Mouse (Mus musculus): ENCODE measurements around the gene Rnaseh1.
A peak's percentile ranks its signal among the peaks of the same experiment; 100 is the strongest.

Rnaseh1 gene

DNA sequence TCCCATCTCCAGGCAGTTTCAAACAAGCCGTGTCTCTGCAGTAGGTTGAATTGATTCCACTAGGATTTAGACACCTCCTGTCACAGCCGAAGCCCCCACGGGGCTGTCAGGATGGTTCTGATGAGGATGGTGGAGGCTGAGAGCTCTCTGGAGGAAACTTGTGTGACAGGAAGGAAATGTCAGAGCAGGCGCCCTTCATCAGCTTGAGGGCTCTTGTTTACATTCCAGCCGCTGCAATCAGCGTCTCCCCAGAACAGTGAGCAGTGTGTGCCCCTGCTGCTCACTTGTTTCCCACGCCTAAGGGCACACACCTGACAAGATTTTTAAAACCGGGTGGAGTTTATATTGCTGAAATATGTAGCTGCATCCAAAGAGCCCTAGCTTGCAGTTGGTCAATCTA lies 17.9 kb downstream of the Rnaseh1 start:
- DNase-seq (ENCODE audit: low read depth, low spot score): no peak

DNA sequence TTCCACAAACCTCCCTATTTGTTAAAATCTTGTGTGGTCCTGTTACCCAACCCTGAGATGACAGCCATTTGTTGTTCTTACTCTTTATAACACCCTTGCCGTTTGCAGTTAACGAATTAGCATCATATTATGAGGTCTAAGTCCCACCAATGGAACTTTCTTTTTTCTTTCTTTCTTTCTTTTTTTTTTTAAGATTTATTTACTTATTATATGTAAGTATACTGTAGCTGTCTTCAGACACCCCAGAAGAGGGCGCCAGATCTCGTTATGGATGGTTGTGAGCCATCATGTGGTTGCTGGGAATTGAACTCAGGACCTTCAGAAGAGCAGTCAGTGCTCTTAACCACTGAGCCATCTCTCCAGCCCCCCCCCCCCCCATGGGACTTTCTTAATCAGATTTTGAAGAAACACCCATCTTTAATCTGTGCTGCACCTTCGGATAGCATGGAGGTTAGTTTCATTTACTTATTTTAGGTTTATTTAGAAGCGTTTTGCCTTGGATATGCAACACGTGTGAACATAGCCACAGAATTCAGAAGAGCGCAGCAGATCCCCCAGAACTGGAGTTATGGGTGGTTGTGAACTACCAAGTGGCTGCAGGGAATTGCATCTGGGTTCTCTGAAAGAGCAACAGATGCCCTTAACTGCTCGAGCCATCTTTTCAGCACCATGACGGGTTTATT lies 24.8 kb downstream of the Rnaseh1 start:
- no peak for DNase-seq (ENCODE audit: low read depth, low spot score)

DNA sequence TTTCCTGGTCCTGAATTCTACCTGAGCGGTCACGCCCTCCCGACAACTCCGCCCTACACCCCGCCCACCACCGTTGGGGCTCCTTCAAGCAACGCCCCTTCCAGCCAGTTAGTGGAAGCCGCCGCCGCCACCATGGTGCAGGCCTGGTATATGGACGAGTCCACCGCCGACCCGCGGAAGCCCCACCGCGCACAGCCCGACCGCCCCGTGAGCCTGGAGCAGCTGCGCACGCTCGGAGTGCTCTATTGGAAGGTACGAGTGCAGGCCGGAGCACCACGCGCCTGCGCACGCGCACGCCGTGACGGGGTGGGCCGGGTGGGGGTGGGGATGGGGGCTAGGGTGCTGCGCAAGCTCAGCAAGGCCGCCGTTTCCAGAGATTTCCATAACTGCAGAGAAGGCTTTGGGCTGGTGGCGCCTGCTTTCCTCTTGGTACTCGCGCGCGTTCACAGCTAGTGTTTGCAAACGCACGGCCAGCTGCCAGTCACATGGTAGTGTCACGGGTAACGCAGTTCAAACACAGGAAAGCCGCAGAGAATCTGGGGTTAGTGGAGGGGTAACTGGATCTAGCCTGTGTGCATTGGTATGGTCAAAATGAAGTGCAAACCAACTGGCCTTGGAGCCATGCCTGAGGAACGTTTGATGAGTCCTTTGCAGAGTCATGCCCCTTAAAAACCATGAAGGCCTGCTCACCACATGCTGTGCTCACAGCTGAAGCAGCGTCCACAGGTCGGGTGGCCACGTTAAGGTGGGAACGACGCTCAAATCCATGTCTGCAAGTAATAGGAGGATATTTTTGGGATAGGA lies 25.9 kb downstream of the Rnaseh1 start, which contains the start of gene Adi1:
Adi1 (plus strand) TSS at position 111 of the 804 bp plus-strand sequence.
- peak; percentile 91 for DNase-seq (ENCODE audit: low read depth, low spot score)

DNA sequence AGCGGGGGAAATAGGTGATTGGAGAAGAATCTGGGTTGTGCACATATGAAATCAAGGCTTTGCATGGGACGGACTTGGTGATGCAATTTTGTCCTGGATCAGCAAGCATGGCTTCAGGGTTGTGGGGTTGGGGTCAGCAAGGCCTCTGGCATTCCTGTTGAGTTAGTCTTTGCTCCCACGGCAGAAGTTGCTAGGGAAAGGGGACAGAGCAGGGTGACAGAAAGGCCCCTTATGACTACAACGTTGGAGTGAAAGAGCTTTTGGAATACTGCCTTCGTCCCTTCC lies 26.5 kb downstream of the Rnaseh1 start:
- DNase-seq (ENCODE audit: low read depth, low spot score): no peak

DNA sequence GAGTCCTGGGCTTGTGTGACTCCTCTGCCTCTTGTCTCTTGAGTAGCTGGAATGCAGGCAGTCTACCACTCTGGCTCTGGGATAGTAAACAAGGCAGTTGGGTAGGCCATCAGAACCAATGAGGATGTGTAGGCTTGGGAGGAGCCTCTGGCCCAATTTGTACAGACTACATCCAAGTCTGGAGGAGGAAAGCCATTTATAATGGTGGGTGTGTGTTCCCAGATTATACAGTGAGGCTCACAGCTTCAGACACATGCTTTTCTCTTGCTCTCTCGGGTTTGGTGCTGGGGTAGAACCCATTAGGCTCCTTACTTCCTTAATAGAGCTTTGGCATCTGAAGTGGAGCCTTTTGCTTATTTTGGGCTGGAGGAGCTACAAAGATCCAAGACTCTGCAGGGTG lies 35.3 kb downstream of the Rnaseh1 start:
- DNase-seq (ENCODE audit: low read depth, low spot score): no peak

DNA sequence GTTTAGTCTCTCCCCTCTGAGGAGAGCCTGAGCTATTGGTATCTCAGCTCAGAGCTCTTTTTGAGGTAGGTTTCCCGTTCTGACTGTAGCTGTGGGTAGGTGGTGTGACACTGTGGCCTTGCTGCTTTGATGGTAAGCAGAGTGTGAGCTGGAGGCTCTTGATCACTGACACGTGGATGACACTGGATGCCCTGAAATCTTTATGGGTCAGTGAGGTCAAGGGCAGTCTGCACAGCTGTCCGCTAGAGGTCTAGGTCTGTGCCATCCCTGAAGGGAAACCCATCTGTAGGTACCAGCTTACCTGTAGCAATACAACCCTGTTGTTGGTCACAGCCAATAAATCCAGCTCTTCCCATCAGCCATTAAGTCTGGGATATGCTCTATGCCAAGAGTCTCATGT lies 36.4 kb downstream of the Rnaseh1 start:
- DNase-seq (ENCODE audit: low read depth, low spot score): no peak

DNA sequence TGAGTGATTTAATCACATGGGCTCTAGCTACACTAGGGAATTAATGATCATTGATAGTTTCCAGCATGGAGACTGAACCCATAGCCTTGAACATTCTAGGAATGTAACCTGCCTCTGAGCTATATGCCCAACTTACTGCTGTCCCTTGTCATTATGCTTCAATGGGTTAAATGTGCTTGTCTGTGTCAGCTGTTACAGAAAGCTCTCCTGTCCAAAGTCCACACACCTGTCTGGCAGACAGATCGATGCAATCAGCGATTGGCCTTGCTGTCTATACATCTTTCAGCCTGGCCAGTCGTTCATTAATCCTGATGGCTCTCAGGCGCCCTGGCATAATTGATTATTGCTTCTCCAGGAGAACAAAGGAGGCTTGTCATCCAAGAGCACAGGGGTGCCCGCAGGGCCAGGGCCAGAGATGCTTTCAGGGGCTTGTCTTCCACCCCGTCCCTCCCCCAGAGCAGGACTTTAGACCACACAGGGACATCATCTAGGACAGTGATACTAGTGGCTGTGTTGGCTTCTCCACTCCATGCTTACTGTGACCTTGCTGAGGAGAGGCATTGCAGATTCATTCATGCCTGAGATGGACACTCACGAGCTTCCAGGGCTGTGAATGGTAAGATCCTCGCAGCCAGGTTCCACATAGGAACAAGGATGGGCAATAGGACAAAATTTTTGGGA lies 36.9 kb downstream of the Rnaseh1 start:
- DNase-seq (ENCODE audit: low read depth, low spot score): no peak

DNA sequence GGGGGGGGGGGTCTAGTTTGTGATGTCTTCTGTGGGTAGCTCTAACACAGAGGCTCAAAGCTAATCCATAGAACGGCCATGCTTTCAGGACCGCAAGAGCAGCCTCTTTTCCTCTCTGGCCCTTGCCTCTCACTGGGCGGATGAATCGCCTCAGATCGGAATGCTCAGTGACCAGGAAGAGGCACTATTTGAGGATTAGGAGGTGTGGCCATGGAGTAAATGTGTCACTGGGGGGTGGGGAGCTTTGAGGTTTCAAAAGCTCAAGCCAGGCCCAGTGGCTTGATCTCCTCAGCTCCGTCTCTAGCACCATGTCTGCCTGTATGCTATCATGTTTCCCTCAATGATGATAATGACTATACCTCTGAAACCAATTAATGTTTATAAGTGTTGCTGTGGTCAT lies 39.6 kb downstream of the Rnaseh1 start:
- DNase-seq (ENCODE audit: low read depth, low spot score): peak; percentile 52

DNA sequence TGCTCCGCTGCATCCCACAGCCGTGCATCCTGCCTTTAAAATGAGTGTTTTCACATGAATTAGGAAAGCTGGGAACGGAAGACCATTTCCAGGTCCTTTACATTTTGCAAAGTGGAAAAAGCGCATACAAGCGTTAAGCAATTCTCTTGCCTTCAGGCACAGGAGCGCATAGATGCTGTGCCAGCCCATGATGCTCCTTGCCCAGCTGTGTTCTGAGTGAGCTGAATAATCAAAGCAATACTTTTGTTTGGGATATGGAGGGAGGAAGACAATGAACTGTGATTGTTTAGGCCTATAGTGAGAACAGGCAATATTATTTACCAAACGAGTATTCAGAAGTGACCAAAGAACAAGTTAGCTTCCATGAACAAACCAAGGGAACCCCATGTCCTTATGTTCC lies 41.3 kb downstream of the Rnaseh1 start:
- no peak for DNase-seq (ENCODE audit: low read depth, low spot score)

DNA sequence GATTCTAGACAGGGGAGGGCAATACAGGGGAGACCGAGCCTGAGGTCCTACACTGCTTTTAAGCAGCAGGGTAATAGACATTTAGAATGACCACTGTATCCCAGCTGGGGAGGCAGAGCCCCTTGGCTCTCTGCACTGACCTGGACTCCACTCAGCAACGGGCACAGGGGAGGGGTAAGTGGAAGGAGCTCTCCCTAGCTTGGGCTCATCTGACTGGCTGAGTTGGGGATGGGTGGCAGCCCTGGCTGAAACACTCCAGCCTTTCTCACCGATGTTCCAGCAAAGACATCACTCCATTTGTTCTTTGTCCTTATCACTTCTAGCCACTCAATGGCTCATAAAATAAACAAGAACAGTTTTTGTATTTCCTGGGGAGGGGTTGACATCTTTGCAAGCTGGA lies 44.3 kb downstream of the Rnaseh1 start:
- no peak for DNase-seq (ENCODE audit: low read depth, low spot score)

DNA sequence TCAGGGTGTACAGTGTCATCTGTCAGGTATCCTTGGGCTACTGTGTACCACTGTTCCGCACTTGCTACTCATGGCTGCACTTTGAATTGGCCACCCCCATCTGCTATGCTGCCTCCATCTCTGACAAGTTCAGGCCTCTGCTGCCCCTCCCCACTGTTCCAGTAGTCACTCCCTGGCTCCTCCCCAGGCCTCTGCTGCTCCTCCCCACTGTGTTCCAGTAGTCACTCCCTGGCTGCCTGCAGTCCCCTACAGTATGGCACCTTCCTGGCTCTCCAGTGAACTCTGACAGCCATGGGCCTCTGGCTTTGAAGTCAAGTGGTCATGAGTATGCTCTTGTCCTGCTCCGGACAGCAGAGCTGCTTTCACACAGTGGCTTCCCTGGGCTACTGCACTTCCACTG lies 44.8 kb downstream of the Rnaseh1 start:
- DNase-seq (ENCODE audit: low read depth, low spot score): peak; percentile 95

DNA sequence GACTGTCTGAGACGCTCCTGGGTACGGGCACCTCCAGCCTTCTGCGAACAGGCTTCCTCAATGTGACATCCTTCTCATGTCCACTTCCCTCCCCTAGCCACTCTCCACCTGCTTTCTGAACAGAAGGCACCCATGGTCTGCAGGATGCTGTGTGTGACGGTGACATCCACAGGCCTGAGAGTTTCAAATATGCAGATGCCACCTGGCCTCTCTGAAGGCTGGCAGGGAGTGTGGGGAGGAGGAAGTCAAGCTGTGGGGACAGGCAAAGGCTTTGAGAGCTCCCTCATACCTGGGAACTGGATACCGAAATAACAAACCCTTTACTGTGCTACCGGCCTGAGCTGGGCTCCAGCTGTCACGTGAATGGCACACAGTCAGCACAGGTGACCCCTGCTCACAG lies 45.4 kb downstream of the Rnaseh1 start:
- no peak for DNase-seq (ENCODE audit: low read depth, low spot score)

DNA sequence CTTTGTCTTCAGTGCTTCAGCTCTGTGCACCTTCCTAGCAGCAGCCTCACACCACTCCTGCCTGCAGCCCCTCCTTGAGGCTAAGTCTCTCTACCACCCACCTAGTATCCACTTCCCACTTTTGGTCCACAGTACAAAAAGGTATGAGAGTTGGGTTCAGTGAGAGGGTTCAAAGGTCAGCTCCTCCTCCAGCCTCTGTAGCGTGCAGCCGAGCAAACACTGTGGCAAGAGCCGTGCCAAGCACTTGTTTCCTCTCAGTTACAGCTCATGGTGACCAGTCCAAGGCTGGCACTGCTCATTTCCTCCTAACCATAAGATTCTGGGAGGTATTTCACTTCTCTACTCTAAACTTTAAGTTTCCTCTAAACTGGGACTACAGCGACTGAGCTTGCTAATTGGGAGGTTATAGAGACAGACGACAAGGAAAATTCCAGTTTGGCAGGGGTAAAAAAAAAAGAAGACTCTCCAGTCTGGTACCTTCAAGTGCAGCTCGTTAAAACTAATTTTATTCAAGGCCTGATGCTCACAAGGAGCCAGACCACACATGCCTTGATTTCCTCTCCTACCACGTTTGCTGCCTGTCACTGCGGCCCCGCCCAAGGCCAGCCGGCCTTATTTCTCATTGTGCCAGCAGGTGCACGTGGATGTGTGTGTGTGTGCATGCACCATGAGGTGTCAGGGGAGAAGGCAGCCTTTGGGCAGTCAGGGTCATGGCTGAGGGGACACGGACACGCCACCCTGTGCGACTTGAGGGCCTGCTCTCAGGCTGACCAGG lies 48.6 kb downstream of the Rnaseh1 start:
- no peak for DNase-seq (ENCODE audit: low read depth, low spot score)

DNA sequence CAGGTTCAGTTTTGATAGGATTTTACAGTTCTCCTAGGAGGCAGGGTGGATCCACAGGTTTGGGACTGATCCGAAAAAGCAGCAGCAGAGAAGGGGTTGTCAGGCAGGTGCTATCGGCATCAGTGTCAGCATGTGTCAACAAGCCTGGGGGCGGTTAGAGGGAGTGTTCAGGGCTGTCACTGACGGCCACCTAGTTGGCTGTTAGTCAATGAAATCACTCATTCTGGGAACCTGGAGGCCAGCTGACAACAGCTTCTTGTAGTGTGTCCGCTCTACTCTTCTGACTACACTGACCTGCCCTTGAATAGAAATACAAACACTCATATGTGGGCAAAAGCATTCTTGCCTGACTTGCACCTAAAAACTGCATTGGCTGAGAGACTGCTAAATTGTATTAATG lies 49.7 kb downstream of the Rnaseh1 start:
- DNase-seq (ENCODE audit: low read depth, low spot score): no peak

DNA sequence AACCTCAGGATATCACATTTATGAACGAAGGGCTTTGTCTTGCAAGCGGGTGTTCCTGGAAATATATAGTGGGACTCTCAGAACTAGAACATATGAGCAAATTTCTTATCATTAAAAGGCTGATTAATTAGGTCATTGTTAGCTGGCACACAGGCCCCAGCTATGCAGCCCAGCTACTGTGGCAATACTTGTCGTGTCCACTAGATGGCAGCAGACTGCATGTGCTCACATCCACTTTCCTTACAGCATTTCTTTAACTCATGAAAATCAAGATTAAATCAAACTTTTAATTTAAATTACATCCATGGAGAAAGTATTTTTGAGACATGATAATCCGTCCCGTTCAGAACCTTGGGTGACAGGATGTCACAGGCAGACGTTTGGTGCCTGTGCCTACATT lies 50.3 kb downstream of the Rnaseh1 start:
- peak; percentile 58 for DNase-seq (ENCODE audit: low read depth, low spot score)

DNA sequence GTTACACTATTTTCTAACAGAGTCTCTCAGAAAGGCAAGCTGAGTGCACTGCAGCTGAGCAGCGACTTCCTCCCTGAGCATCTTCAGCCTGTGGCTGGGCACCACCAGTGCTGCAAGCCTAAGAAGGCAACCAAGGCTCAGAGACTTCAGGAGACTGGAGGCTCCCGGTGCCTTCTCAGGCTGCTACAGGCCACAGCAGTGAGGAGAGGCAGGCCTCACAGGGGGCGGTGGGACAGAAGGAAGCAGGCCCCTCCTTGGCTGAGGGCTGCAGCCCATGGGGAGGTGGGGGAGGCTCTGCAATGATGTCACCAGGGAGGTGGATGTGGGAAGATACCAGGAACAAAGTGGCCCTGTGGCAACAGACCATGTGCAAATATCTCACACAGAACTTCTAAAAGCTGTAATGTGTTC lies 50.7 kb downstream of the Rnaseh1 start:
- peak; percentile 58 for DNase-seq (ENCODE audit: low read depth, low spot score)

DNA sequence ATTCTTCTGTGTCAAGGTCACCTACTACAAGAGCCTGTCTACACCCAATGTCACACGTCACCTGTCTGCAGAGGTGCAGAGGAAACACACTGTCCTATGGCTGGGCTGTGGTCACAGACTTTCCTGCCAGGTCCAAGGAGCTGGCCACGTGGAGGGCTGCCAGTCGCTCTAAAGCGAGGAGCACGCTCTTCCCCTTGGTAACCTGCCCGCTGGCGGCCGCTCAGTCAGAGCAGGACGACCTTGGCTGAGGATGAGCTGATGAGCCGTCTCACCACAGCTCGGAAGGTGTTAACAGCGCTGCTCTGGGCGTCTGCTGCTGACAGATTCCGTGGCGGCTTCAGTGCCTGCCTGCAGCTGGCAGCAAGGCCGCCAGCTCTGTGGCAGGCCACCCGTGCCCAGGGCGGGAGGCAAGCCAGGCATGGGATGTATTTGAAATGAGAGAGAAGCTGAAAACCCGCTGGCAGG lies 51.2 kb downstream of the Rnaseh1 start:
- peak; percentile 44 for DNase-seq (ENCODE audit: low read depth, low spot score)

DNA sequence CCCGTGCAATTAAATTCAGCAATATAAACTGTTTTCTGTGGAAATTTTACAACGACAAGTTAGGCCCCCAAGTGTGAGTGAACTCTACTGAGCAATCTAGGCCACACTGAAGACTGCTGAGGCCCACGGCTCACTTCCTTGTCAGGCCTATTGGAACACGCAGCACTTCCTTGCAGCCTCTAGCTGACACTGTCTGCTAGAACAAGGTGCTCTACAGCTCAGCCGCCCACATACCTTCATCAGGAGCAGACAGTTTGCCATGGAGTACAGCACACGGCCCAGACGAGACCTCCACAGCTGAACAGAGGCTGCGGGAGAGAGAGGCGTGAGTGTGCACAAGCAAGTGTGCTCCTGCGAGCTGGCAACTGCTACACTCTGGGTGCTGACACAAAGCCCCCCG lies 51.9 kb downstream of the Rnaseh1 start:
- peak; percentile 23 for DNase-seq (ENCODE audit: low read depth, low spot score)

DNA sequence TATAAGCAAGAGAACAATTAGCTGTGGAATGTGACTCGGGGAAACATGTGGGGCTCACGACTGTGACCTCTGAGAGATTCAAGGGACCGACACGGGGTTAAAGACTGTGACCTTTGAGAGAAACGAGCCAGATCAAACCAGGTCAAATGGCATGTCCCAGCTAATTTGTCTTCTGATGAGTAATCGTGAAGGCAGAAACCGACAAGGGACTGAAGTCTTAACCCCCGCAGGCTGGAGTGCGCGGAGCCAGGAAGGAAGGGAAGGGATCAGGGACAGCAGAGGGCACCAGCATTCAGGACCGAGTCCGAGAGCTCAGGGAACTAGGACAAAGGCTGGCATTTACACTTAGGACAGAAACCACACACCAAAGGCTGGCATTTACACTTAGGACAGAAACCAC lies 55.0 kb downstream of the Rnaseh1 start:
- DNase-seq (ENCODE audit: low read depth, low spot score): peak; percentile 53

DNA sequence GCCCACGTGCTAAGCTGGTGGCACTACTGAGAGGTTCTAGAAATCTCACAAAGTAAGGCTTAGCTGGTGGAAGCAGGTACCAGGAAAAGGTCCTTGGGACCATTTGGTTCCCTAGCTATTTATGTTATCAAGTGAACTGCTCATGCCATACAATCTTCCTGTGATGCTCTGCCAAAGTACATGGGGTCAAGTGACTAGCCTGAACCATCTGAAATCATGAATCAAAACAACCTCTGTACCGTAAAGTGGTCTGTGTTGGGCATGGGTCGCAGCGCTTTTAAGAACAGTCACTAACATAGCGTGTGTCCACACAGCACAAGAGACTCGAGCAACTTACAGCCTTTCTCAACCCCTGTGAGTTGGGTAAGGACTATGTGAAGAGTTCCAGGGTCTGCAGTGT lies 55.8 kb downstream of the Rnaseh1 start:
- DNase-seq (ENCODE audit: low read depth, low spot score): no peak

DNA sequence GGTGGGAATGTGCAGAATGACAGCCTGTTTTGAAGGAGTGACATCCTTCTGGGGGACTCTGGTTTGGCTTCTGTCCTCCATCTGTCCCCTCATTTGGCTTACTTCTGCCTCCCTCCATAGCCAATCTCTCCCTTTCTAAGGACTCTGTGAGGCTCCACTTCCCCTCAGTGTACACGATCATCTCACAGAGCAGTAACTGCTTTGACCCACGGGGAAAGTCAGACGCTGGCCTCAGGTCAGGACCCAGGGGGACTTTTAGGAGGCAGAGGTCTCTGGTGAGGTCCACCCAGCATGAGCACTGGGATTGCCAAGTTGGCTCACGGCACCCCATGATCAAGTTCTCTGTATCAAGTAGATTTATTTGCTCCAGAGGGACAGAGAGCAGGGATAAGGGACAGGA lies 58.8 kb downstream of the Rnaseh1 start:
- DNase-seq (ENCODE audit: low read depth, low spot score): no peak

Data from R1 (cell line).